Mouse (Mus musculus) thymus, adult 2 months (tissue): ENCODE results near the gene Bend6. TPM values are rescaled to one million over a fixed set of nuclear protein-coding genes. Genes with fewer than 3 reads are reported as not detected.

Experiments
- DNase-seq: peaks from one replicate; pipeline ENCODE4 v3.0.0; 2021
- H3K27ac ChIP-seq: fragments of 200-500 bp; 2 replicates; pipeline ENCODE4 v1.5.1; 2012; ENCODE audit warnings: low read length, control low read depth; ENCODE audit not compliant: control insufficient read depth, insufficient read depth
- H3K27me3 ChIP-seq: fragments of 200-500 bp; 2 replicates; pipeline ENCODE4 v1.6.1; 2012; ENCODE audit warnings: mild to moderate bottlenecking, low read length, moderate library complexity, mixed read lengths; ENCODE audit not compliant: control insufficient read depth, insufficient read depth
- H3K36me3 ChIP-seq: fragments of 200-500 bp; 2 replicates; pipeline ENCODE4 v1.6.1; 2012; ENCODE audit warnings: mild to moderate bottlenecking, low read length, moderate library complexity; ENCODE audit not compliant: control insufficient read depth, insufficient read depth
- H3K4me1 ChIP-seq: fragments of 200-500 bp; replicated peaks from 2 replicates; pipeline ENCODE4 v1.6.1; 2012; ENCODE audit warnings: low read length; ENCODE audit not compliant: control insufficient read depth, insufficient read depth
- H3K4me3 ChIP-seq: fragments of 200-500 bp; 2 replicates; pipeline ENCODE4 v1.5.1; 2012; ENCODE audit warnings: mild to moderate bottlenecking, low read length, control low read depth, moderate library complexity; ENCODE audit not compliant: control insufficient read depth, insufficient read depth
- CTCF ChIP-seq: fragments of 200-500 bp; IDR thresholded peaks from 2 replicates; pipeline ENCODE4 v1.5.1; 2012; ENCODE audit warnings: mild to moderate bottlenecking, control low read depth, low read length, moderate library complexity, borderline replicate concordance; ENCODE audit not compliant: control insufficient read depth, poor library complexity, insufficient read depth; ENCODE audit errors: extremely low read depth
- POLR2A ChIP-seq: fragments of 200-500 bp; IDR thresholded peaks from 2 replicates; pipeline ENCODE4 v1.6.1; 2012; ENCODE audit warnings: mild to moderate bottlenecking, low read length, control low read depth, moderate library complexity; ENCODE audit not compliant: control insufficient read depth, poor library complexity, insufficient read depth; ENCODE audit errors: extremely low read depth
- WGBS: fragments of 180-500 bp; shearing (Covaris S2); methylation state at CpG from one replicate; pipeline ENCODE4 v1.1.7; 2018; 5-methylcytosine and 5-hydroxymethylcytosine counted together
- polyA plus RNA-seq: library from polyadenylated mRNA; depleted of rRNA; stranded (reverse); fragments of >200 nt; gene quantifications from 2 replicates; pipeline ENCODE4 v1.2.3, GENCODE M21; 2012

The Bend6 gene
- polyA plus RNA-seq, 1 experiment = 0.55 TPM

DNA sequence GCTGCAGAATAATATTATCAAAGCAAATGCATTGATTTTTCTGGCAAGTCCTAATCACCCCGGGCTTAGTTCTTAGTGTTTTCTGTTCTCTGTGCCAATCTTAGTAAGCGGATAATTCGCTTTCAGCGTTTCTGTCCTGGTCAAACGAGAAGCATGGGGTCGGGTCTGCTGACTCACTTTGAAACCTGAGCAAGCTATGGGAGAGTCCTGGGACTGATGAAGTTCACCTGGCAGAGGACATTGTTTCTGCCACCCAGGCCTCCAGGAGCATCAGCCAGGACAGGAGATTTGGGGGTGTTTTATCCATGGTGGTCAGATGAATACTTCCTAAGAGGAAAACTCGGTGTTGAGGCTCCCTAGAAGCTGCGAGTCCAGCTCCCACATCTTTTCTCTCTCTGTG, 4.0 kb upstream of the Bend6 start:
- Histone ChIP-seq H3K4me3 (no peak overlapping the region), H3K36me3 (no peaks in the 10 kb centered on the region), H3K27me3 (peaks cover 6% of the 10 kb centered on the region; the same call in 1 of the 2 replicates), H3K27ac (no peak overlapping the region), H3K4me1 (peaks cover 13% of the 10 kb centered on the region)
- no peak for TF ChIP-seq POLR2A
- no peak for TF ChIP-seq CTCF
- 90% methylated on average over 8 of the region's 8 CpGs for WGBS
- DNase-seq = no peak

- Histone ChIP-seq H3K27me3 (peaks cover 9% of the 10 kb centered on the region; the same call in 1 of the 2 replicates), H3K36me3 (no peaks in the 10 kb centered on the region), H3K4me1 (peaks cover 13% of the 10 kb centered on the region), H3K4me3 (peak within 1 kb of the TSS; percentile 38), H3K27ac (no peak within 1 kb of the TSS)
- TF ChIP-seq POLR2A (no peak), CTCF (no peak)
- no peak for DNase-seq
- 6% methylated on average over 44 of the region's 44 CpGs for WGBS
Measured at GRCm38 (mm10) chr1:33908191-33908962, 761 bp upstream of the Bend6 start, which contains the start of gene Dst. Gene Dst, plus strand, starts transcription at chr1:33908225.

DNA sequence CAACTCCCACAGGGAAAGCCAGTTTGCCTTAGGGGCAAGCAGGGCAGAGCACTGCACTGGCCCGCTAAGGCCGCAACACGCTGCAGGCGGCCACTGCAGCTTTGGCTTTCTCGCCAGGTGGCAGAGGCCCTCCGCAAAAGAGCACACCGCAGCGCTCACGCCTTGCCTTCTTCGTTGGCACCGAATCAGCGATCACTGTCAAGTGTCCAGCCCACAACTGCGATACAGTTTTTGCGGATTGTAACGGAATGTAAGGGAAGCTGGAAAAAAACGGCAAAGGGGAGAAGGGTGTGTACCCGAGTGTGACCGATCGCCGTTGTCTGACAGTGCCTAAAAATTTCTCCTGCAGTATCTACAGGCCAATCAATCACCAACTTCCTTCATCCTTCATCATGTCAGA, 689 bp downstream of the Bend6 start:
- no peak overlapping the region for H3K27ac ChIP-seq
- no peaks in the 10 kb centered on the region for H3K36me3 ChIP-seq
- H3K27me3 ChIP-seq = peaks cover 9% of the 10 kb centered on the region; the same call in 1 of the 2 replicates
- TF ChIP-seq POLR2A (no peak), CTCF (no peak)
- no peak for DNase-seq
- no peak overlapping the region for H3K4me3 ChIP-seq
- H3K4me1 ChIP-seq = peaks cover 13% of the 10 kb centered on the region
- WGBS = 5% methylated on average over 20 of the region's 20 CpGs

GRCm38 (mm10) chr1:33906216-33906615, 1.4 kb downstream of the Bend6 start:
- no peaks in the 10 kb centered on the region for H3K36me3 ChIP-seq
- DNase-seq = no peak
- peaks cover 13% of the 10 kb centered on the region for H3K4me1 ChIP-seq
- no peak overlapping the region for H3K27ac ChIP-seq
- no peak overlapping the region for H3K4me3 ChIP-seq
- TF ChIP-seq POLR2A = no peak
- TF ChIP-seq CTCF = no peak
- 33% methylated on average over 10 of the region's 10 CpGs for WGBS
- peaks cover 9% of the 10 kb centered on the region; the same call in 1 of the 2 replicates for H3K27me3 ChIP-seq

DNA sequence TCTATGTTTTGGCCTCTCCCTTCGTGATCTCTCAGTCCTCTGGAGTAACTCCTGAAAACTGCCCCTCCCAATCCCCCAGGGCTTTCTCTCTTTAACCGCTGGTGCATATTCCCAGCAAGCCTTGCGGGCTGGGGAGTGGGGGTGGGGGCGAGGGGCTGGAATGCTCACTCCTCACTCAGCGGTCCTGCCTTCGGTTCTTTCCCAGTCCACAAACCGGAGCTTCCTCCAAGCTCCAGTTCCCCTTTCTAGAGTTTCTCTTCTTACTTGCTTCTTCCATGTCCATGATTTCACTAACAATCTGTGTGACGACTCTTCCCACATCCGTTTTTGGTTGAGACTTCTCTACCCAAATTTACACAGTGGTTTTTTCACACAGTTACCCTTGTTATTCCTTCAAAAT, 4.0 kb downstream of the Bend6 start:
- peaks cover 10% of the 10 kb centered on the region for H3K4me1 ChIP-seq
- no peak overlapping the region for H3K4me3 ChIP-seq
- TF ChIP-seq POLR2A = no peak
- no peak for TF ChIP-seq CTCF
- DNase-seq = no peak
- WGBS = 11% methylated on average over 9 of the region's 9 CpGs
- peaks cover 9% of the 10 kb centered on the region; the same call in 1 of the 2 replicates for H3K27me3 ChIP-seq
- H3K36me3 ChIP-seq = no peaks in the 10 kb centered on the region
- no peak overlapping the region for H3K27ac ChIP-seq

DNA sequence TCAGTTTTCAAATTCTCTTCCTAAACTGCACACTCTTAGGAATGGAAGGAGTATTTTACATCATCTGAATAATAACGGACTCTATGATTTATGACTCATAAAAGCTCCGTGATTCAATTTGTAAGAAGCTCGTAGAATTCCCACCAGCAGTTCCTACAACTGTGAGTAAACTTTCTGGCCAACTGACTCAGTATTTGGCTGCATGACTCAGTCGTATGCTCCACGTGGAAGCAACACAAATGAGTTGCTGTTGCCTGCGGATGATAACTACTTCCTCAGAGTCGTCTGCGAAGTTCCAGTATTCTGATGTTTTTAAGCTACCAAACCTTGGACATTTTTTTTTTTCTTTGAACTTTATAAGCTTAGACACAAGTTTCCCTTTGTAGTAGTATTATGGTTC, 7.4 kb downstream of the Bend6 start:
- WGBS = 78% methylated on average over 8 of the region's 8 CpGs
- no peak overlapping the region for H3K4me3 ChIP-seq
- no peak for TF ChIP-seq POLR2A
- TF ChIP-seq CTCF = no peak
- H3K36me3 ChIP-seq = no peaks in the 10 kb centered on the region
- H3K27ac ChIP-seq = no peak overlapping the region
- no peaks in the 10 kb centered on the region for H3K27me3 ChIP-seq
- no peak for DNase-seq
- H3K4me1 ChIP-seq = no peaks in the 10 kb centered on the region

DNA sequence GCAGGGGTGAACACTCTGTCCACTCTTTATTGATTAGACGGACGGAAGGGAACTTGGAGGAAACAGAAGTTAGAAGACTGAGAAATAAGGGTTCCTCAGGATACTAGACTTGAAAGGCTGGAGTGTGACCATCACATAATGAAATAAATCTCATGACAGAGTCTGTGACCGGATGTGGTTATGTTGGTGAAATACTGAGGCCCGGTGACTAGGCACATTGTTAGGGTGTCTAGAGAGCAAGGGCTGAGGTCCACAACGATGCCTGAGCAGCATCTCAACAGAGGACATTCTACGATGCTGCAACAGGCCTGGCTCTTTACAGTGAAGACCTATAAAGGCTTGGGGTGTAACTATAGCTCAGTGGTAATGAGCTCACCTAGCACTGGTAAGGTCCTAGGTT, 9.2 kb downstream of the Bend6 start:
- no peaks in the 10 kb centered on the region for H3K4me1 ChIP-seq
- DNase-seq = no peak

More for the DNA sequence above, 9.2 kb downstream of the Bend6 start:
- WGBS = 74% methylated on average over 6 of the region's 6 CpGs
- no peak for TF ChIP-seq CTCF
- no peak for TF ChIP-seq POLR2A
- H3K27ac ChIP-seq = no peak overlapping the region
- H3K4me3 ChIP-seq = no peak overlapping the region
- no peaks in the 10 kb centered on the region for H3K27me3 ChIP-seq
- H3K36me3 ChIP-seq = no peaks in the 10 kb centered on the region
